Mouse (Mus musculus) MEL (cell line): ENCODE results near the gene Tmem132b.

Experiments used
- CTCF ChIP-seq, 3 experiments: IDR thresholded peaks in 2 of 3; conservative IDR thresholded peaks in 1 of 3; 2 replicates each; pipeline ENCODE4 v1.5.1; 2011 to 2012; ENCODE audit warnings: low read length in 3 of 3, low read depth in 2 of 3, mild to moderate bottlenecking in 2 of 3, improper control_type of control experiment in 1 of 3, inconsistent platforms in 1 of 3, mixed read lengths in 1 of 3, moderate library complexity in 1 of 3; ENCODE audit not compliant: control insufficient read depth in 1 of 3, insufficient read depth in 1 of 3, poor library complexity in 1 of 3, severe bottlenecking in 1 of 3
- EP300 ChIP-seq, 2 experiments: IDR thresholded peaks; 2 replicates each; pipeline ENCODE4 v1.6.1; 2011; ENCODE audit warnings: improper control_type of control experiment in 2 of 2, low read length in 2 of 2, low read depth in 1 of 2, mild to moderate bottlenecking in 1 of 2
- GATA1 ChIP-seq: IDR thresholded peaks from 2 replicates; pipeline ENCODE4 v1.6.1; 2011; ENCODE audit warnings: low read depth, low read length, improper control_type of control experiment
- KAT2A ChIP-seq: conservative IDR thresholded peaks from 2 replicates; pipeline ENCODE4 v1.6.1; 2012; ENCODE audit warnings: low read depth, low read length, improper control_type of control experiment, inconsistent platforms
- MEF2A ChIP-seq: IDR thresholded peaks from 2 replicates; pipeline ENCODE4 v1.6.1; 2014; ENCODE audit warnings: low read depth, mild to moderate bottlenecking, inconsistent platforms, low read length, improper control_type of control experiment; ENCODE audit not compliant: poor library complexity, insufficient replicate concordance, severe bottlenecking; ENCODE audit errors: extremely low read depth
- NELFE ChIP-seq: IDR thresholded peaks from 2 replicates; pipeline ENCODE4 v1.6.1; 2011; ENCODE audit warnings: low read depth, low read length, improper control_type of control experiment
- POLR2A ChIP-seq, 2 experiments: IDR thresholded peaks; 2 replicates each; pipeline ENCODE4 v1.6.1; 2011 to 2012; ENCODE audit warnings: low read length in 2 of 2, mild to moderate bottlenecking in 2 of 2, control low read depth in 1 of 2, improper control_type of control experiment in 1 of 2, low read depth in 1 of 2, moderate library complexity in 1 of 2; ENCODE audit not compliant: control insufficient read depth in 1 of 2, insufficient read depth in 1 of 2, poor library complexity in 1 of 2
- POLR2AphosphoS5 ChIP-seq: IDR thresholded peaks from 2 replicates; pipeline ENCODE4 v1.6.1; 2012; ENCODE audit warnings: low read depth, borderline replicate concordance, mild to moderate bottlenecking, inconsistent platforms, low read length, moderate library complexity, mixed read lengths
- SIN3A ChIP-seq: IDR thresholded peaks from 2 replicates; pipeline ENCODE4 v1.6.1; 2012; ENCODE audit warnings: low read length, improper control_type of control experiment, inconsistent platforms

GRCm38 (mm10) chr5:125683491-125683890 is 151.9 kb downstream of the Tmem132b start:
- TF ChIP-seq CTCF (IDR thresholded peaks at IDR 0.05 in 2 of 3, conservative IDR thresholded peaks at IDR 0.05 in 1 of 3; ENCODE audit: control insufficient read depth in 1 of 3, insufficient read depth in 1 of 3, low read depth in 2 of 3, low read length in 3 of 3, poor library complexity in 1 of 3, severe bottlenecking in 1 of 3): no peak
- TF ChIP-seq POLR2AphosphoS5: no peak
- TF ChIP-seq KAT2A: no peak
- no peak for TF ChIP-seq EP300 (IDR thresholded peaks at IDR 0.05; ENCODE audit: low read depth in 1 of 2, low read length in 2 of 2)
- TF ChIP-seq GATA1: no peak
- TF ChIP-seq NELFE: no peak
- no peak for TF ChIP-seq POLR2A (IDR thresholded peaks at IDR 0.05; ENCODE audit: control insufficient read depth in 1 of 2, insufficient read depth in 1 of 2, low read depth in 1 of 2, low read length in 2 of 2, poor library complexity in 1 of 2)
- no peak for TF ChIP-seq MEF2A
- TF ChIP-seq SIN3A: no peak
